Comparison of ENCODE assay signal across 9 mouse cellular contexts in genomic region chr1:182763191-182763715, GRCm38 (mm10). TPM values are rescaled to one million over a fixed set of nuclear protein-coding genes. Genes with fewer than 3 reads are reported as not detected.
A peak's percentile ranks its signal among the peaks of the same experiment; 100 is the strongest.
DNase-seq lines count a peak whose midpoint lies in the region; ATAC-seq and TF ChIP-seq lines count a peak whose summit lies in the region.
"Had no signal": no experiment of that assay in that cellular context is flagged by ENCODE, and none has a peak within 500 bp of the region (broad histone marks: within the 10 kb centered on the region; RNA-seq: fewer than 3 reads in every experiment).

No protein-coding gene starts in this region.

- no peaks in the 10 kb centered on the region for H3K36me3 ChIP-seq in heart, embryonic 13.5 days
- H3K36me3 ChIP-seq in heart, embryonic 15.5 days = no peaks in the 10 kb centered on the region
- no peaks in the 10 kb centered on the region for H3K36me3 ChIP-seq in liver, postnatal 0 days (replicated peaks; ENCODE audit: insufficient read depth, low read length)

- peaks cover 35% of the 10 kb centered on the region for H3K27me3 ChIP-seq in heart, embryonic 13.5 days (replicated peaks)
- peaks cover 18% of the 10 kb centered on the region for H3K27me3 ChIP-seq in heart, embryonic 15.5 days
- peaks cover 19% of the 10 kb centered on the region for H3K27me3 ChIP-seq in liver, postnatal 0 days (ENCODE audit: insufficient read depth, low read length)

- H3K4me2 ChIP-seq in heart, embryonic 13.5 days = peak overlapping the region; percentile 91
- peak overlapping the region; percentile 97 for H3K4me2 ChIP-seq in heart, embryonic 15.5 days
- H3K4me2 ChIP-seq in liver, postnatal 0 days (ENCODE audit: low read depth, low read length) = peak overlapping the region; percentile 84

- no peak overlapping the region for H3K27ac ChIP-seq in heart, embryonic 13.5 days (replicated peaks)
- H3K27ac ChIP-seq in brown adipose tissue, adult 24 weeks (replicated peaks; ENCODE audit: low read depth, low read length) = no peak overlapping the region
- no peak overlapping the region for H3K27ac ChIP-seq in heart, embryonic 15.5 days
- no peak overlapping the region for H3K27ac ChIP-seq in liver, postnatal 0 days (ENCODE audit: low read depth)
- H3K27ac ChIP-seq: macrophage had no signal

- WGBS in heart, embryonic 13.5 days = 11% methylated on average over 17 of the region's 17 CpGs
- 15% methylated on average over 17 of the region's 17 CpGs for WGBS in heart, embryonic 15.5 days
- 16% methylated on average over 17 of the region's 17 CpGs for WGBS in liver, postnatal 0 days (ENCODE audit: insufficient replicate concordance)

- ATAC-seq in heart, embryonic 13.5 days (ENCODE audit: extremely low read depth, insufficient number of reproducible peaks, low FRiP score, low TSS enrichment) = no peak
- ATAC-seq in heart, embryonic 15.5 days (replicated peaks; ENCODE audit: insufficient number of reproducible peaks, insufficient read depth, low FRiP score, low read depth) = no peak
- ATAC-seq in liver, postnatal 0 days = 0 out of 2 replicates have a peak, but pooled peaks have one; percentile 6

- TF ChIP-seq EP300 in liver, postnatal 0 days (IDR thresholded peaks at IDR 0.05; ENCODE audit: low read depth) = no peak

- H3K9me3 ChIP-seq in heart, embryonic 13.5 days = no peaks in the 10 kb centered on the region
- no peaks in the 10 kb centered on the region for H3K9me3 ChIP-seq in heart, embryonic 15.5 days (replicated peaks)
- no peaks in the 10 kb centered on the region for H3K9me3 ChIP-seq in liver, postnatal 0 days (ENCODE audit: low read length)

- H3K4me1 ChIP-seq in heart, embryonic 13.5 days = peaks cover 15% of the 10 kb centered on the region
- no peaks in the 10 kb centered on the region; the same call in 1 of the 2 replicates for H3K4me1 ChIP-seq in brown adipose tissue, adult 24 weeks (ENCODE audit: control insufficient read depth, insufficient read depth, insufficient read length, low read length)
- H3K4me1 ChIP-seq in heart, embryonic 15.5 days (replicated peaks) = peaks cover 15% of the 10 kb centered on the region
- H3K4me1 ChIP-seq in liver, postnatal 0 days (ENCODE audit: insufficient read depth) = peaks cover 9% of the 10 kb centered on the region

- H3K9ac ChIP-seq in heart, embryonic 13.5 days = peak overlapping the region; percentile 80
- peak overlapping the region; percentile 58 for H3K9ac ChIP-seq in heart, embryonic 15.5 days
- H3K9ac ChIP-seq in liver, postnatal 0 days (replicated peaks) = no peak overlapping the region

- H3K4me3 ChIP-seq in heart, embryonic 13.5 days = peak overlapping the region; percentile 70
- peak overlapping the region; percentile 57 for H3K4me3 ChIP-seq in brown adipose tissue, adult 24 weeks (ENCODE audit: insufficient read depth, low read depth, low read length)
- peak overlapping the region; percentile 71 for H3K4me3 ChIP-seq in heart, embryonic 15.5 days
- H3K4me3 ChIP-seq in liver, postnatal 0 days (ENCODE audit: low read depth, low read length) = peak overlapping the region; percentile 57; the same call in 1 of the 2 replicates

- no peak for TF ChIP-seq CTCF in liver, postnatal 0 days (IDR thresholded peaks at IDR 0.05; ENCODE audit: low read depth)

- DNase-seq in heart, postnatal 4 days = no peak
- no peak for DNase-seq in liver, postnatal 0 days
- no peak for DNase-seq in spleen, adult 18-20 months
- DNase-seq in cerebellum, adult 9-10 months = no peak
- no peak for DNase-seq in natural killer cell, adult 2 months (ENCODE audit: low spot score in 2 of 2)

RNA-seq across cellular contexts. Expression of gene Susd4, which starts 0.4 kb away (rescaled TPM):
- 4.9 and 5.5 TPM in 2 replicates for polyA plus RNA-seq in heart, embryonic 13.5 days (2015; fragmentation: Nextera tagmentation; extraction: Ambion mirVana)
- 1 to 10 TPM; 1.2 to 1.8 TPM for total RNA-seq in heart, postnatal 4 days (2021)
- not detected in 2 replicates for polyA plus RNA-seq in brown adipose tissue, adult 24 weeks (2012; ENCODE audit: insufficient read depth, insufficient read length, missing spikeins)
- 4.1 and 8.0 TPM in 2 replicates for polyA plus RNA-seq in heart, embryonic 15.5 days (2015; fragmentation: Nextera tagmentation; extraction: Ambion mirVana)
- 1.9 and 2.0 TPM in 2 replicates for polyA plus RNA-seq in liver, postnatal 0 days (2015; fragmentation: Nextera tagmentation; extraction: Ambion mirVana)
- polyA plus RNA-seq: macrophage had no signal

RNA-seq across cellular contexts. Expression of gene Ccdc185, which starts 14.3 kb away (rescaled TPM):
- not detected in 2 replicates for polyA plus RNA-seq in heart, embryonic 13.5 days (2015; fragmentation: Nextera tagmentation; extraction: Ambion mirVana)
- not detected for total RNA-seq in heart, postnatal 4 days (2021)
- not detected in 2 replicates for polyA plus RNA-seq in brown adipose tissue, adult 24 weeks (2012; ENCODE audit: insufficient read depth, insufficient read length, missing spikeins)
- not detected in 2 replicates for polyA plus RNA-seq in heart, embryonic 15.5 days (2015; fragmentation: Nextera tagmentation; extraction: Ambion mirVana)
- not detected in 2 replicates for polyA plus RNA-seq in liver, postnatal 0 days (2015; fragmentation: Nextera tagmentation; extraction: Ambion mirVana)
- polyA plus RNA-seq: macrophage had no signal
